Mouse (Mus musculus): ENCODE results near the gene Kiss1. TPM values are rescaled to one million over a fixed set of nuclear protein-coding genes. Genes with fewer than 3 reads are reported as not detected.
A peak's percentile ranks its signal among the peaks of the same experiment; 100 is the strongest.

The Kiss1 gene
- not detected in 2 replicates for polyA plus RNA-seq (2014; fragmentation: Nextera tagmentation; extraction: Ambion mirVana)

DNA sequence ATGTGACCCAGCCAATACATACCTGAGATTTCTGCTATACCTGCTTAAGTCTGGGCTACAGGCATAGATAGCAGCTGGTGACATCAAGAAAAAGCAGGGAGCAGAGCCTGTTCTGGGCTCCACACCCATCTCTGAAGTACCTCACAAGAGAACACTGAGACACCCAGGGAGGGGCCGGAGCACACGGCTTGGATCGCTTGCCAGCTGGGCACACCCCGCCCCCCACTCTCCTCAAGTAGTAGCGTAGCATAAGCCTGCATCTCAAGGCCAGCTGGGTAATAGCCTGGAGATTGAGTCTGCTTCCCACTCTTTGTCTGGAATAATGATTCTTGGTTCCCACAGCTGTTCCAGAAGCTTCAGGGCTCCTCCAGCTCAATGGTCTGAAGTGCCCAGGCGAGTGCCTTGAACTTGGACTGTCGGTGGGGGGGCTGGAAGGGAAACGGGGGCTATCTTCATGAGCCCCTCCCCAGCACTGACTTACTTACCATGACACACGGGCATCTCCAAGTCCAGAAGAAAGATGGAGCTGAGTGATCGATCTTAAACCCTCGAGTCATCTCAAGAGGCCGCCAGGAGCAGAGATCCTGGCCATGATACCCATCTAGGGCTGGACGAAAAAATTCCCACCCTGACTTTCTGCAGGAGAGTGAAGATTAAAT lies at the start of gene Kiss1:
TSS of gene Kiss1 (plus strand) at position 609 of the 659 bp plus-strand sequence.
- Histone ChIP-seq H3K4me2 (ENCODE audit: low read depth, low read length) (no peak within 1 kb of the TSS), H3K9ac (ENCODE audit: low read depth, low read length) (no peak within 1 kb of the TSS), H3K27me3 (replicated peaks; ENCODE audit: control insufficient read depth, insufficient read depth, low read length) (no peaks in the 10 kb centered on the region), H3K27ac (replicated peaks; ENCODE audit: low read depth, low read length) (no peak within 1 kb of the TSS), H3K36me3 (ENCODE audit: control insufficient read depth, insufficient read depth, low read length) (no peaks in the 10 kb centered on the region), H3K9me3 (ENCODE audit: control insufficient read depth, low read length) (0 out of 2 replicates have a peak, but pooled peaks cover 4% of the 10 kb centered on the region), H3K4me1 (ENCODE audit: control insufficient read depth, insufficient read depth, low read length) (no peaks in the 10 kb centered on the region), H3K4me3 (ENCODE audit: low read depth, low read length) (no peak within 1 kb of the TSS)
- no peak for DNase-seq (ENCODE audit: low spot score)
- 84% methylated on average over 13 of the region's 13 CpGs for WGBS
- 0 out of 2 replicates have a peak, but pooled peaks have one; percentile 18 for ATAC-seq (ENCODE audit: low read depth)

DNA sequence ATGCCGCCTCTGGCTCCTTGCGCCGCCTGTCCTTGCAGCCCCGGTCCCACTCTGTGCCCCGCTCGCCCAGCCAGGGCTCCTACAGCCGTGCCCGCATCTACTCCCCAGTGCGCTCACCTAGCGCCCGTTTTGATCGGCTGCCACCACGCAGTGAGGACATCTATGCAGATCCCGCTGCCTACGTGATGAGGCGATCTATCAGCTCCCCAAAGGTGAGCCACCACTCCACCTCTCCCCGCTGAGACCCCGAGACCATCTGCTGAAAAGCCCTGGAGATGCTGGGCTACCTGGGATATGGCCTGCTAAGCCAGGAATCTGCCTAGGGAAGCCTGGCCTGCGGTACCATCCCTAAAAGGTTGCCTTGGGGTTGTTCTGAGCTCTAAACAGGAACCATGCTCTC lies 47.5 kb upstream of the Kiss1 start:
- no peaks in the 10 kb centered on the region for H3K9me3 ChIP-seq (ENCODE audit: control insufficient read depth, low read length)
- no peak for ATAC-seq (ENCODE audit: low read depth)
- no peak overlapping the region for H3K4me2 ChIP-seq (ENCODE audit: low read depth, low read length)
- 88% methylated on average over 19 of the region's 19 CpGs for WGBS
- no peak overlapping the region for H3K27ac ChIP-seq (replicated peaks; ENCODE audit: low read depth, low read length)
- DNase-seq (ENCODE audit: low spot score): no peak
- H3K36me3 ChIP-seq (ENCODE audit: control insufficient read depth, insufficient read depth, low read length): no peaks in the 10 kb centered on the region
- no peak overlapping the region for H3K4me3 ChIP-seq (ENCODE audit: low read depth, low read length)
- H3K4me1 ChIP-seq (ENCODE audit: control insufficient read depth, insufficient read depth, low read length): no peaks in the 10 kb centered on the region
- no peaks in the 10 kb centered on the region for H3K27me3 ChIP-seq (replicated peaks; ENCODE audit: control insufficient read depth, insufficient read depth, low read length)
- H3K9ac ChIP-seq (ENCODE audit: low read depth, low read length): no peak overlapping the region

DNA sequence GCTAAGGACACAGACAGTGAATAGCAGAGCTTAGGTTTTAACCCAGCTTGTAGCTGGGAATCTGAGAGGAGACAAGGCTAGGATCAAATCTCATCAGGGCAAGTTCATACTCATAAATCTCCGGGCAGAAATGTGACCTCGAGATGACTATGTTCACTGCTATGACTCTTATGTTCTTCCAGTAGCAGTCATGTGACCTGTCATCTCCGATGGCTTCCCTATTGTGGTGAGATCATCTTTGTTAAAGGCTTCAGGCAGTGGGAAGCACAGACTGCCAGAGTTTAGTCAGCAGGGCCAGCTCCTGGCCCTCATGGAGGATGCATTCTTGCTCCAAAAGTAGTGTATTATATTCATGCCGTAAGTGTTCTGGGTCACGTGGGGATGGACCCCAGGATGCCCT lies 44.7 kb upstream of the Kiss1 start:
- Histone ChIP-seq H3K27ac (replicated peaks; ENCODE audit: low read depth, low read length) (no peak overlapping the region), H3K36me3 (ENCODE audit: control insufficient read depth, insufficient read depth, low read length) (no peaks in the 10 kb centered on the region), H3K27me3 (replicated peaks; ENCODE audit: control insufficient read depth, insufficient read depth, low read length) (no peaks in the 10 kb centered on the region), H3K4me1 (ENCODE audit: control insufficient read depth, insufficient read depth, low read length) (no peaks in the 10 kb centered on the region), H3K9me3 (ENCODE audit: control insufficient read depth, low read length) (no peaks in the 10 kb centered on the region), H3K4me3 (ENCODE audit: low read depth, low read length) (no peak overlapping the region), H3K9ac (ENCODE audit: low read depth, low read length) (no peak overlapping the region), H3K4me2 (ENCODE audit: low read depth, low read length) (no peak overlapping the region)
- DNase-seq (ENCODE audit: low spot score): no peak
- 69% methylated on average over 5 of the region's 5 CpGs for WGBS
- no peak for ATAC-seq (ENCODE audit: low read depth)

GRCm38 (mm10) chr1:133278539-133278938 lies 43.1 kb upstream of the Kiss1 start:
- no peaks in the 10 kb centered on the region for H3K9me3 ChIP-seq (ENCODE audit: control insufficient read depth, low read length)
- WGBS: 71% methylated on average over 6 of the region's 6 CpGs
- H3K9ac ChIP-seq (ENCODE audit: low read depth, low read length): no peak overlapping the region; the same call in 1 of the 2 replicates
- H3K4me2 ChIP-seq (ENCODE audit: low read depth, low read length): no peak overlapping the region
- no peak overlapping the region for H3K27ac ChIP-seq (replicated peaks; ENCODE audit: low read depth, low read length)
- H3K4me3 ChIP-seq (ENCODE audit: low read depth, low read length): no peak overlapping the region
- H3K27me3 ChIP-seq (replicated peaks; ENCODE audit: control insufficient read depth, insufficient read depth, low read length): no peaks in the 10 kb centered on the region
- no peak for DNase-seq (ENCODE audit: low spot score)
- no peak for ATAC-seq (ENCODE audit: low read depth)
- H3K36me3 ChIP-seq (ENCODE audit: control insufficient read depth, insufficient read depth, low read length): no peaks in the 10 kb centered on the region
- H3K4me1 ChIP-seq (ENCODE audit: control insufficient read depth, insufficient read depth, low read length): no peaks in the 10 kb centered on the region

DNA sequence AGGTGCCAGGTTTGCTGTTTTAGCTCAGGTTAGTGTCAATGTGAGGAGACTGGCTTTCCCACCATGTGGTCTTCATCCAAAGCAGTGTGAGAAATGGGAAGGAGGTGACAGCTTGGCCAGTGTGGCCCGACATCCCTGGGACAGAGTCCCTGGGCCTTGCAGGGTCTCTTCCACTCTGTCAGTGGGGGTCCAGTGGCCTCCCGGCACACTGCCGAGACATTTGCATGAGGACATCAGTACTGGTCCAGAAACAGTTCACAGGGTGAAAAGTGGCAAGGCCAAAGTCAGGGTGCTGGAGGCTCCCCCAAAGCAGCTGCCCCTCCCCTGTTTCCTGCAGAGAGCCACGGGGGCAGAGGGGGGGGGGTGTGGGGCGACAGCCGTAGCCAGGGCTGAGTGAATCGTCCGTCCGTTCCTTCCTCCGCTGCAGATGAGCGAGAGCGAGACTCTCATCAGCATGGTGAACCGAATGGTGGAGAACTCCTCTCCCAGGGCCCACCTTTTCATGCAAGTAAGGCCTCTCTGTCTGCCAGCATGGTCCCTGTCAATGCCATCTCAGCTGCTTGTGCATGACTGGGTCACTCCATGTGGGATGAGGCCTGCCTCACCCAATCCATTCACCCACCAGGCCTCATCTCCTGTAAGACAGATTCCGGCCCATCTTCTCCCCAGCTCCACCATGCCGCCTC lies 42.6 kb upstream of the Kiss1 start:
- H3K27ac ChIP-seq (replicated peaks; ENCODE audit: low read depth, low read length): no peak overlapping the region
- DNase-seq (ENCODE audit: low spot score) (no peak), ATAC-seq (ENCODE audit: low read depth) (no peak)
- no peaks in the 10 kb centered on the region for H3K4me1 ChIP-seq (ENCODE audit: control insufficient read depth, insufficient read depth, low read length)
- H3K4me2 ChIP-seq (ENCODE audit: low read depth, low read length): no peak overlapping the region
- no peak overlapping the region for H3K9ac ChIP-seq (ENCODE audit: low read depth, low read length)
- 81% methylated on average over 11 of the region's 15 CpGs for WGBS
- H3K9me3 ChIP-seq (ENCODE audit: control insufficient read depth, low read length): no peaks in the 10 kb centered on the region
- no peak overlapping the region for H3K4me3 ChIP-seq (ENCODE audit: low read depth, low read length)
- H3K27me3 ChIP-seq (replicated peaks; ENCODE audit: control insufficient read depth, insufficient read depth, low read length): no peaks in the 10 kb centered on the region
- no peaks in the 10 kb centered on the region for H3K36me3 ChIP-seq (ENCODE audit: control insufficient read depth, insufficient read depth, low read length)

- no peak overlapping the region for H3K9ac ChIP-seq (ENCODE audit: low read depth, low read length)
- H3K4me1 ChIP-seq (ENCODE audit: control insufficient read depth, insufficient read depth, low read length): no peaks in the 10 kb centered on the region
- no peaks in the 10 kb centered on the region for H3K9me3 ChIP-seq (ENCODE audit: control insufficient read depth, low read length)
- ATAC-seq (ENCODE audit: low read depth): no peak
- DNase-seq (ENCODE audit: low spot score): no peak
- no peaks in the 10 kb centered on the region for H3K36me3 ChIP-seq (ENCODE audit: control insufficient read depth, insufficient read depth, low read length)
- WGBS: 75% methylated on average over 11 of the region's 11 CpGs
- no peak overlapping the region for H3K4me3 ChIP-seq (ENCODE audit: low read depth, low read length)
- no peaks in the 10 kb centered on the region for H3K27me3 ChIP-seq (replicated peaks; ENCODE audit: control insufficient read depth, insufficient read depth, low read length)
- no peak overlapping the region for H3K4me2 ChIP-seq (ENCODE audit: low read depth, low read length)
- no peak overlapping the region for H3K27ac ChIP-seq (replicated peaks; ENCODE audit: low read depth, low read length)
Measured at GRCm38 (mm10) chr1:133279632-133280093, 42.0 kb upstream of the Kiss1 start.

- Histone ChIP-seq H3K9ac (ENCODE audit: low read depth, low read length) (no peak overlapping the region), H3K36me3 (ENCODE audit: control insufficient read depth, insufficient read depth, low read length) (no peaks in the 10 kb centered on the region), H3K4me3 (ENCODE audit: low read depth, low read length) (no peak overlapping the region), H3K9me3 (ENCODE audit: control insufficient read depth, low read length) (no peaks in the 10 kb centered on the region), H3K27me3 (replicated peaks; ENCODE audit: control insufficient read depth, insufficient read depth, low read length) (no peaks in the 10 kb centered on the region), H3K4me2 (ENCODE audit: low read depth, low read length) (no peak overlapping the region), H3K27ac (replicated peaks; ENCODE audit: low read depth, low read length) (no peak overlapping the region), H3K4me1 (ENCODE audit: control insufficient read depth, insufficient read depth, low read length) (no peaks in the 10 kb centered on the region)
- no peak for ATAC-seq (ENCODE audit: low read depth)
- no peak for DNase-seq (ENCODE audit: low spot score)
- WGBS: 89% methylated on average over 2 of the region's 2 CpGs
Measured at GRCm38 (mm10) chr1:133280537-133280936, 41.1 kb upstream of the Kiss1 start.

GRCm38 (mm10) chr1:133285907-133286306 lies 35.8 kb upstream of the Kiss1 start:
- Histone ChIP-seq H3K4me3 (ENCODE audit: low read depth, low read length) (no peak overlapping the region), H3K9ac (ENCODE audit: low read depth, low read length) (no peak overlapping the region), H3K27me3 (replicated peaks; ENCODE audit: control insufficient read depth, insufficient read depth, low read length) (no peaks in the 10 kb centered on the region), H3K36me3 (ENCODE audit: control insufficient read depth, insufficient read depth, low read length) (no peaks in the 10 kb centered on the region), H3K9me3 (ENCODE audit: control insufficient read depth, low read length) (no peaks in the 10 kb centered on the region), H3K4me1 (ENCODE audit: control insufficient read depth, insufficient read depth, low read length) (no peaks in the 10 kb centered on the region), H3K4me2 (ENCODE audit: low read depth, low read length) (no peak overlapping the region), H3K27ac (replicated peaks; ENCODE audit: low read depth, low read length) (no peak overlapping the region)
- ATAC-seq (ENCODE audit: low read depth) (no peak), DNase-seq (ENCODE audit: low spot score) (no peak)
- WGBS: 84% methylated on average over 6 of the region's 7 CpGs

DNA sequence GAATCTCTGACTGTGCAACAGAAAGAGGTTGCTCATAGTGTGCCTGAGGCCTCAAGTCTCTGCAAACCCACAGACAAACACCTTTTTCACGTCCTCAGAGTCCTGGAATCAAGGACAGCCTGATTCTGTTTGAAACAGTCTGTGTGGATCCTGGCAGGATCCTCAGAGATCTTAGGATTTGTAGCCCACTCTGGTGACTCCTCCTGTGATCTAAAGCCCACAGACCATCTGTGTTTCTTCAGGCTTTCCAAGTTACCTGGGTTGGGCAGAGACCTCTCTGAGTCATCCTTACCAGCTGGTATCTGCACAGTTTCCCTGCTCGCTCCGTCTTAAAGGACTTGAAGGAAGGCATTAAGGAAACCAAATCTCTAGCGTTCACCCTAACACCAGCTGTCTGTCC lies 34.6 kb upstream of the Kiss1 start:
- Histone ChIP-seq H3K27me3 (replicated peaks; ENCODE audit: control insufficient read depth, insufficient read depth, low read length) (no peaks in the 10 kb centered on the region), H3K9me3 (ENCODE audit: control insufficient read depth, low read length) (no peaks in the 10 kb centered on the region), H3K4me2 (ENCODE audit: low read depth, low read length) (no peak overlapping the region), H3K4me1 (ENCODE audit: control insufficient read depth, insufficient read depth, low read length) (no peaks in the 10 kb centered on the region), H3K9ac (ENCODE audit: low read depth, low read length) (no peak overlapping the region), H3K36me3 (ENCODE audit: control insufficient read depth, insufficient read depth, low read length) (no peaks in the 10 kb centered on the region), H3K4me3 (ENCODE audit: low read depth, low read length) (no peak overlapping the region), H3K27ac (replicated peaks; ENCODE audit: low read depth, low read length) (no peak overlapping the region)
- ATAC-seq (ENCODE audit: low read depth) (no peak), DNase-seq (ENCODE audit: low spot score) (no peak)
- 82% methylated on average over 4 of the region's 4 CpGs for WGBS

Data from embryonic facial prominence, embryonic 14.5 days (tissue).